Mouse (Mus musculus) lung, embryonic 14.5 days (tissue): ENCODE results near the gene Lrrc75a. TPM values are rescaled to one million over a fixed set of nuclear protein-coding genes. Genes with fewer than 3 reads are reported as not detected.
"Not testable (repeated sequence)": the region's sequence is repeated elsewhere in the genome, so short reads cannot be mapped to it uniquely, and the experiment has no call there.

Experiments
- ATAC-seq: fragments of 200-750 bp; cut with Nextera tagmentation; 2 replicates; pipeline ENCODE4 v1.8.0; 2017; ENCODE audit warnings: mild to moderate bottlenecking, moderate TSS enrichment, moderate library complexity; ENCODE audit not compliant: insufficient read depth
- DNase-seq: peaks from one replicate; pipeline ENCODE4 v3.0.0-alpha.2; 2015
- H3K27ac ChIP-seq: fragments of 300-500 bp; sonication (generic); 2 replicates; pipeline ENCODE4 v1.5.1; 2014; ENCODE audit warnings: low read depth, mild to moderate bottlenecking, moderate library complexity
- H3K27me3 ChIP-seq: fragments of 300-500 bp; sonication (generic); 2 replicates; pipeline ENCODE4 v1.6.1; 2014; ENCODE audit warnings: low read length, control low read depth; ENCODE audit not compliant: insufficient read depth
- H3K36me3 ChIP-seq: fragments of 300-500 bp; sonication (generic); 2 replicates; pipeline ENCODE4 v1.6.1; 2014; ENCODE audit warnings: control low read depth; ENCODE audit not compliant: insufficient read depth
- H3K4me1 ChIP-seq: fragments of 300-500 bp; sonication (generic); 2 replicates; pipeline ENCODE4 v1.6.1; 2014; ENCODE audit warnings: antibody characterized with exemption, control low read depth; ENCODE audit not compliant: insufficient read depth
- H3K4me2 ChIP-seq: fragments of 300-500 bp; sonication (generic); 2 replicates; pipeline ENCODE4 v1.6.1; 2014; ENCODE audit warnings: mild to moderate bottlenecking
- H3K4me3 ChIP-seq: fragments of 300-500 bp; sonication (generic); 2 replicates; pipeline ENCODE4 v1.5.1; 2014; ENCODE audit warnings: low read depth, low read length
- H3K9ac ChIP-seq: fragments of 300-500 bp; sonication (generic); 2 replicates; pipeline ENCODE4 v1.6.1; 2014
- H3K9me3 ChIP-seq: fragments of 300-500 bp; sonication (generic); 2 replicates; pipeline ENCODE4 v1.6.1; 2016; ENCODE audit warnings: low read depth, low read length, control low read depth
- CTCF ChIP-seq: IDR thresholded peaks from 2 replicates; pipeline ENCODE4 v1.5.1; 2016; ENCODE audit warnings: antibody characterized with exemption, low read depth
- WGBS: fragments of 180-500 bp; shearing (Covaris S2); extraction: QIAGEN DNeasy Blood & Tissue Kit; methylation state at CpG from one replicate; pipeline ENCODE4 v1.1.7; 2014; 5-methylcytosine and 5-hydroxymethylcytosine counted together
- polyA plus RNA-seq: library from polyadenylated mRNA; unstranded; fragments of >200 nt; fragmentation: Nextera tagmentation; extraction: Ambion mirVana; gene quantifications from 2 replicates; pipeline ENCODE4 v1.2.1, GENCODE M21; 2014

Gene Lrrc75a
- polyA plus RNA-seq, 1 experiment from 2014 or later: 16.4 TPM

DNA sequence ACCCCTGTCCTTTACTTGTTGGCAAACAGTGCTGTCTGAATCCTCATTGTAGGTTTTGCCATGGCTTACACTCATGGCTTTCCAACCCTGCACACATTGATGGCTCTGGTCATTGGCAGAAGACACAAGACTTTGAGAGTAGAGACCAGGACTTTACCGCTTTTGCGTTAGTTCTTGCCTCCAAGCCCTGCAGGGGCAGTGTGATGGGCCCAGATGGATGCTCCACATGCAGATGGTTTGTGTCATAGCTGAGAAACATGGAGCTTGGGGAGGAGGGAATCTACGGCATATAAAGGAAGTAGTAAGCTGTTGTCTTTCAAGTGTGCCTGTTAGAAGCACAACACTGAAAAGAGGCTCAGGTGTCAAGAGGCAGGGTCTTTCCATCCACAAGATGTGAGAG lies 3.8 kb upstream of the Lrrc75a start:
- Histone ChIP-seq H3K36me3 (0 out of 2 replicates have a peak, but pooled peaks cover 5% of the 10 kb centered on the region), H3K27me3 (no peaks in the 10 kb centered on the region), H3K4me3 (no peak overlapping the region), H3K4me1 (no peaks in the 10 kb centered on the region), H3K9ac (no peak overlapping the region), H3K9me3 (no peaks in the 10 kb centered on the region), H3K4me2 (no peak overlapping the region), H3K27ac (no peak overlapping the region)
- 82% methylated on average over 3 of the region's 3 CpGs for WGBS
- no peak for ATAC-seq
- no peak for TF ChIP-seq CTCF
- DNase-seq: no peak

DNA sequence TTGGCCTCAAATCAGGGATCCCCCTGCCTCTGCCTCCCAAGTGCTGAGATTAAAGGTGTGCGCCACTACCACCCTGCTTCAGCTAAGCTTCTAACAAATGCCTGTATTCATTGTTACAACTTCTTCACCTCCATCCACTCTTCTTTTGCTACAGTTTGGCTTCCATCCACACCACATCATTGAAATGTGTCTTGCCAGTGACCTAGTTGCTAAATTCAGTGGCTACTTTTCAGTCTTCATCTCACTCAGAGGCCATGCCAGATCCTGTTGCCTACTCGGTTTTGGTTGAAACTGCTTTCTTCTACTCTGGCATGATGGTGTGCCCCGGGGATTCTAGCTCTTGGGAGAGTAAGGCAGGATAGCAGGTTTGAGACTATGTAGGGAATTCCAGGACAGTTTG lies 3.2 kb upstream of the Lrrc75a start:
- H3K4me1 ChIP-seq: peaks cover 3% of the 10 kb centered on the region
- no peak overlapping the region for H3K9ac ChIP-seq
- 89% methylated on average over 3 of the region's 3 CpGs for WGBS

DNA sequence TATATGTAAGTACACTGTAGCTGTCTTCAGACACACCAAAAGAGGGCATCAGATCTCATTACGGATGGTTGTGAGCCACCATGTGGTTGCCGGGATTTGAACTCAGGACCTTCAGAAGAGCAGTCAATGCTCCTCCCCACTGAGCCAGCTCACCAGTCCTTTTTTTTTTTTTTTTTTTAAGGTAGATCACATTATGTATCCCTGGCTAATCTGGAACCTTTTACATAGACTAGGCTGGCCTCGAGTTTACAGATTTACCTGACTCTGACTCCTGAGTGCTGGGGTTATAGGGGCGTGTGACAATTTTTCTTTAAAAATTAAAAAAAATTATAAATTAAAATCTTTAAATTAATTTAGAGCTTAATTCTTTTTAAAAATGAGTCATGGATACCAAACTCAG lies 1.5 kb upstream of the Lrrc75a start:
- not testable (repeated sequence) for H3K9ac ChIP-seq, H3K9me3 ChIP-seq, ATAC-seq, H3K36me3 ChIP-seq, H3K27me3 ChIP-seq, DNase-seq
- 77% methylated on average over 4 of the region's 4 CpGs for WGBS
- H3K4me3 ChIP-seq: peak overlapping the region; percentile 75
- peaks cover 20% of the 10 kb centered on the region for H3K4me1 ChIP-seq
- H3K27ac ChIP-seq: 0 out of 2 replicates have a peak overlapping the region, but pooled peaks have one; percentile 89
- H3K4me2 ChIP-seq: peak overlapping the region; percentile 94

More for the DNA sequence above, 3.2 kb upstream of the Lrrc75a start:
- ATAC-seq (no peak), DNase-seq (no peak)
- Histone ChIP-seq H3K4me2 (no peak overlapping the region), H3K9me3 (no peaks in the 10 kb centered on the region), H3K27ac (no peak overlapping the region), H3K4me3 (no peak overlapping the region), H3K27me3 (no peaks in the 10 kb centered on the region), H3K36me3 (0 out of 2 replicates have a peak, but pooled peaks cover 5% of the 10 kb centered on the region)
- TF ChIP-seq CTCF: no peak

DNA sequence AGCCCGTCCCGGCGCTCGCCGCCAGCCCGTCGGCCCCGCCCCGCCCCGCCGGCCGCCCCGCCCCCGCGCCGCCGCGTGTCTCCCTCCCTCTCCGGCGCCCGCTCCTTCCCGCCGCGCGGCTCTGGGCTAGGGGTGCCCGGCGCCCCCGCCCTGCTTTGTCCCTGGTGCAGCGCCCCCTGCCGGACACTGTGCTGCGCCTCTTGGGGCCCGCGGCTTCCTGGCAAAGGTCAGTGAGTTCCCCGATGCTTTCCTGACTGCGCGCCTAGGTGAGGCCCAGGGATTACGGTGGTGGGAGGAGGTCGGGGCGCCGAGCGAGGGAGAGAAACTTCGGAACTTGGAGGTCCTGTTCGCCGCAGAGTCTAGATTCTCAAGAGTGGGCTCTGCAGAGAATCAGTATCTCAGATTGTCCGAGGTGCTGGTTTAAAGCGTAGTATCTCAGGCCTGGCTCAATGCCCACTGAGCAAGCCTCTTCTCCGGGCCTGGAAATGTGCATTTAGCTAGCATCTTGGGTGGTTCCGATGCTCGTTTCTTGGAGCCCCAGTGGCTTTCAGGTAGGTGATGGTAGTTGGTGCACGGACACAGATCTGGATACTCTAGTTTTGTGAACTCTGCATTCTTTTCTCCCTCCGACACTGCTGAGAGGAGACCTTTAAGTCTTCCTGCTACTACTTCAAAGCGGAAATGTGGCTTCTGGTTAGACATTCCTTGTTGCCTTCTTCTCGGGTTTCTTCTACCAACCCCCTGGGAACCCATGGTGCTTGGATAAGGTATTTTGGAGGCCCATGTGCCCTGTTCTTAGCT lies 468 bp upstream of the Lrrc75a start, which contains the start of gene Mmgt2:
Gene Mmgt2, plus strand, starts transcription at position 74 of the 801 bp plus-strand sequence.
- ATAC-seq: peak; percentile 93
- Histone ChIP-seq H3K4me1 (peaks cover 26% of the 10 kb centered on the region), H3K36me3 (0 out of 2 replicates have a peak, but pooled peaks cover 4% of the 10 kb centered on the region), H3K27ac (peak within 1 kb of the TSS; percentile 89), H3K9me3 (no peaks in the 10 kb centered on the region), H3K4me2 (peak within 1 kb of the TSS; percentile 94), H3K27me3 (no peaks in the 10 kb centered on the region), H3K9ac (peak within 1 kb of the TSS; percentile 77), H3K4me3 (peak within 1 kb of the TSS; percentile 75)
- peak; percentile 91 for TF ChIP-seq CTCF
- under 1% methylated on average over 25 of the region's 53 CpGs for WGBS
- DNase-seq: peak; percentile 96

DNA sequence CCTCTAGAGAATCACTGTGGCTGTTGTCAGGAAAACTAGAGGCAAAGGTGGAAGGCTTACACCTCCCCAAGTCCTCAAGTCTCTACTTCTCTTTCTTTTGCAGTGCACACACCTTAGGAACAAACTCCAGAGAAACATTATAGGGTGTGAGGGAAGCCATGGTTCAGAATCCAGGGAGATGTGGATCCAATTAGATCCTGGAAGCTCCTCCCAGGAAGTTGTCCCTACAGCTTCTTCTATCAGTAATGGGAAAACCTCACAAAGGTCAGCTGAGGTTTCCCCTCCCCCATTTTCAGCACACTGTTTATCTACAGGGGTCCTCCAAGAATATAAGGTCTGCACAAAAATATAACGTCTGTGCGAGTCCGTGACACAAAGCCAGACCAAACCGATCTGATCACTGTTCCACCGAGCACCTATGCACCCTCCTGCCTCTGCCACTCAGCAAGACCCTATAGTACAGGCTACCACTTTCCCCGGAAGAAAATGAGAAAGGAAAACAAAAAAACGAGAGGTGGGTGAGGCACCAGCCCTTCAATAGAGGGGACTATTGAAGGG lies 1.3 kb downstream of the Lrrc75a start:
- no peak for ATAC-seq
- TF ChIP-seq CTCF: no peak
- Histone ChIP-seq H3K27ac (peak overlapping the region; percentile 89), H3K9me3 (no peaks in the 10 kb centered on the region), H3K4me2 (peak overlapping the region; percentile 94), H3K9ac (peak overlapping the region; percentile 77; the same call in 1 of the 2 replicates), H3K27me3 (no peaks in the 10 kb centered on the region), H3K36me3 (0 out of 2 replicates have a peak, but pooled peaks cover under 1% of the 10 kb centered on the region), H3K4me3 (peak overlapping the region; percentile 75), H3K4me1 (peaks cover 33% of the 10 kb centered on the region)
- 41% methylated on average over 7 of the region's 7 CpGs for WGBS
- no peak for DNase-seq

GRCm38 (mm10) chr11:62646495-62646843 lies 1.9 kb downstream of the Lrrc75a start:
- peak overlapping the region; percentile 94 for H3K4me2 ChIP-seq
- H3K9ac ChIP-seq: peak overlapping the region; percentile 36
- no peak for TF ChIP-seq CTCF
- DNase-seq (no peak), ATAC-seq (no peak)
- peak overlapping the region; percentile 89 for H3K27ac ChIP-seq
- no peaks in the 10 kb centered on the region for H3K27me3 ChIP-seq
- peak overlapping the region; percentile 75 for H3K4me3 ChIP-seq
- H3K36me3 ChIP-seq: no peaks in the 10 kb centered on the region
- peaks cover 33% of the 10 kb centered on the region for H3K4me1 ChIP-seq
- 19% methylated on average over 4 of the region's 4 CpGs for WGBS
- no peaks in the 10 kb centered on the region for H3K9me3 ChIP-seq
